Mouse (Mus musculus) MEL (cell line): ENCODE measurements around the gene D430041D05Rik. TPM values are rescaled to one million over a fixed set of nuclear protein-coding genes. Genes with fewer than 3 reads are reported as not detected.

Experiments
- DNase-seq: peaks from one replicate; pipeline ENCODE4 v3.0.0; 2011; ENCODE audit warnings: low read depth, low spot score
- H3K27ac ChIP-seq: 2 replicates; pipeline ENCODE4 v1.5.1; 2012; ENCODE audit warnings: low read depth, mild to moderate bottlenecking, control low read depth, low read length, moderate library complexity; ENCODE audit not compliant: control insufficient read depth
- H3K27me3 ChIP-seq, 2 experiments: fragments of 150-350 bp in 1 of 2; sonication (generic) in 1 of 2; 2 replicates each; pipeline ENCODE4 v1.6.1; 2012; ENCODE audit warnings: low read length in 2 of 2, mild to moderate bottlenecking in 2 of 2, improper control_type of control experiment in 1 of 2, moderate library complexity in 1 of 2; ENCODE audit not compliant: insufficient read depth in 2 of 2, control insufficient read depth in 1 of 2
- H3K36me3 ChIP-seq, 2 experiments: 2 replicates each; pipeline ENCODE4 v1.6.1; 2012 to 2014; ENCODE audit warnings: low read length in 2 of 2, improper control_type of control experiment in 1 of 2, inconsistent platforms in 1 of 2, mild to moderate bottlenecking in 1 of 2; ENCODE audit not compliant: insufficient read depth in 2 of 2, control insufficient read depth in 1 of 2
- H3K4me1 ChIP-seq, 2 experiments: fragments of 150-350 bp in 1 of 2; sonication (generic) in 1 of 2; 2 replicates each; pipeline ENCODE4 v1.6.1; 2012; ENCODE audit warnings: low read length in 2 of 2, improper control_type of control experiment in 1 of 2, mild to moderate bottlenecking in 1 of 2; ENCODE audit not compliant: insufficient read depth in 2 of 2, control insufficient read depth in 1 of 2
- H3K4me3 ChIP-seq, 2 experiments: fragments of 150-350 bp in 1 of 2; sonication (generic) in 1 of 2; 2 replicates each; pipeline ENCODE4 v1.5.1; 2012; ENCODE audit warnings: low read depth in 2 of 2, low read length in 2 of 2, mild to moderate bottlenecking in 2 of 2, moderate library complexity in 2 of 2, control low read depth in 1 of 2, improper control_type of control experiment in 1 of 2; ENCODE audit not compliant: control insufficient read depth in 1 of 2, insufficient read depth in 1 of 2
- H3K79me2 ChIP-seq: 2 replicates; pipeline ENCODE4 v1.6.1; 2012; ENCODE audit warnings: mild to moderate bottlenecking, low read length, moderate library complexity; ENCODE audit not compliant: control insufficient read depth, poor library complexity, insufficient read depth
- H3K9ac ChIP-seq: 2 replicates; pipeline ENCODE4 v1.6.1; 2012; ENCODE audit warnings: low read depth, mild to moderate bottlenecking, control low read depth, low read length, moderate library complexity; ENCODE audit not compliant: control insufficient read depth, poor library complexity, severe bottlenecking
- H3K9me3 ChIP-seq: fragments of 150-350 bp; sonication (generic); replicated peaks from 2 replicates; pipeline ENCODE4 v1.6.1; 2012; ENCODE audit warnings: mild to moderate bottlenecking, low read length, improper control_type of control experiment, moderate library complexity; ENCODE audit not compliant: insufficient read depth
- BHLHE40 ChIP-seq: IDR thresholded peaks from 2 replicates; pipeline ENCODE4 v1.6.1; 2012; ENCODE audit warnings: low read depth, mild to moderate bottlenecking, inconsistent platforms, low read length, improper control_type of control experiment, borderline replicate concordance
- CHD1 ChIP-seq: IDR thresholded peaks from 2 replicates; pipeline ENCODE4 v1.6.1; 2012; ENCODE audit warnings: low read depth, mild to moderate bottlenecking, inconsistent platforms, low read length, improper control_type of control experiment
- CHD2 ChIP-seq: IDR thresholded peaks from 2 replicates; pipeline ENCODE4 v1.6.1; 2011; ENCODE audit warnings: low read length, improper control_type of control experiment
- E2F4 ChIP-seq: IDR thresholded peaks from 2 replicates; pipeline ENCODE4 v1.6.1; 2011; ENCODE audit warnings: low read depth, low read length, improper control_type of control experiment, borderline replicate concordance
- ELF1 ChIP-seq: IDR thresholded peaks from 2 replicates; pipeline ENCODE4 v1.6.1; 2014; ENCODE audit warnings: low read depth, mild to moderate bottlenecking, inconsistent platforms, low read length, improper control_type of control experiment, moderate library complexity
- EP300 ChIP-seq, 2 experiments: IDR thresholded peaks; 2 replicates each; pipeline ENCODE4 v1.6.1; 2011; ENCODE audit warnings: improper control_type of control experiment in 2 of 2, low read length in 2 of 2, low read depth in 1 of 2, mild to moderate bottlenecking in 1 of 2
- ETS1 ChIP-seq: IDR thresholded peaks from 2 replicates; pipeline ENCODE4 v1.6.1; 2012; ENCODE audit warnings: low read depth, mild to moderate bottlenecking, inconsistent platforms, low read length, improper control_type of control experiment, moderate library complexity
- GATA1 ChIP-seq: IDR thresholded peaks from 2 replicates; pipeline ENCODE4 v1.6.1; 2011; ENCODE audit warnings: low read depth, low read length, improper control_type of control experiment
- JUND ChIP-seq: IDR thresholded peaks from 2 replicates; pipeline ENCODE4 v1.6.1; 2011; ENCODE audit warnings: low read depth, mild to moderate bottlenecking, improper control_type of control experiment, low read length
- MAFK ChIP-seq: IDR thresholded peaks from 2 replicates; pipeline ENCODE4 v1.6.1; 2011; ENCODE audit warnings: low read depth, mild to moderate bottlenecking, low read length, improper control_type of control experiment, borderline replicate concordance
- MAX ChIP-seq: IDR thresholded peaks from 2 replicates; pipeline ENCODE4 v1.6.1; 2011; ENCODE audit warnings: low read length, improper control_type of control experiment
- MAZ ChIP-seq: IDR thresholded peaks from 2 replicates; pipeline ENCODE4 v1.6.1; 2012; ENCODE audit warnings: low read depth, mild to moderate bottlenecking, inconsistent platforms, low read length, improper control_type of control experiment
- MEF2A ChIP-seq: IDR thresholded peaks from 2 replicates; pipeline ENCODE4 v1.6.1; 2014; ENCODE audit warnings: low read depth, mild to moderate bottlenecking, inconsistent platforms, low read length, improper control_type of control experiment; ENCODE audit not compliant: poor library complexity, insufficient replicate concordance, severe bottlenecking; ENCODE audit errors: extremely low read depth
- NELFE ChIP-seq: IDR thresholded peaks from 2 replicates; pipeline ENCODE4 v1.6.1; 2011; ENCODE audit warnings: low read depth, low read length, improper control_type of control experiment
- POLR2A ChIP-seq, 2 experiments: IDR thresholded peaks; 2 replicates each; pipeline ENCODE4 v1.6.1; 2011 to 2012; ENCODE audit warnings: low read length in 2 of 2, mild to moderate bottlenecking in 2 of 2, control low read depth in 1 of 2, improper control_type of control experiment in 1 of 2, low read depth in 1 of 2, moderate library complexity in 1 of 2; ENCODE audit not compliant: control insufficient read depth in 1 of 2, insufficient read depth in 1 of 2, poor library complexity in 1 of 2
- POLR2AphosphoS5 ChIP-seq: IDR thresholded peaks from 2 replicates; pipeline ENCODE4 v1.6.1; 2012; ENCODE audit warnings: low read depth, borderline replicate concordance, mild to moderate bottlenecking, inconsistent platforms, low read length, moderate library complexity, mixed read lengths
- RCOR1 ChIP-seq: IDR thresholded peaks from 2 replicates; pipeline ENCODE4 v1.6.1; 2012; ENCODE audit warnings: low read depth, mild to moderate bottlenecking, inconsistent platforms, low read length, improper control_type of control experiment
- SIN3A ChIP-seq: IDR thresholded peaks from 2 replicates; pipeline ENCODE4 v1.6.1; 2012; ENCODE audit warnings: low read length, improper control_type of control experiment, inconsistent platforms
- SMC3 ChIP-seq: IDR thresholded peaks from 2 replicates; pipeline ENCODE4 v1.6.1; 2011; ENCODE audit warnings: low read depth, low read length, improper control_type of control experiment
- TAL1 ChIP-seq: IDR thresholded peaks from 2 replicates; pipeline ENCODE4 v1.6.1; 2012; ENCODE audit warnings: mild to moderate bottlenecking, inconsistent platforms, low read length, moderate library complexity, mixed read lengths
- TCF12 ChIP-seq: IDR thresholded peaks from 2 replicates; pipeline ENCODE4 v1.6.1; 2014; ENCODE audit warnings: low read depth, mild to moderate bottlenecking, inconsistent platforms, low read length, improper control_type of control experiment, moderate library complexity
- USF1 ChIP-seq: IDR thresholded peaks from 2 replicates; pipeline ENCODE4 v1.6.1; 2014; ENCODE audit warnings: low read depth, mild to moderate bottlenecking, inconsistent platforms, low read length, improper control_type of control experiment, moderate library complexity
- USF2 ChIP-seq, 2 experiments: IDR thresholded peaks; 2 replicates each; pipeline ENCODE4 v1.6.1; 2011 to 2012; ENCODE audit warnings: improper control_type of control experiment in 2 of 2, low read length in 2 of 2, borderline replicate concordance in 1 of 2, inconsistent platforms in 1 of 2, low read depth in 1 of 2, mild to moderate bottlenecking in 1 of 2; ENCODE audit not compliant: insufficient read depth in 1 of 2
- ZKSCAN1 ChIP-seq: IDR thresholded peaks from 2 replicates; pipeline ENCODE4 v1.6.1; 2012; ENCODE audit warnings: low read depth, mild to moderate bottlenecking, inconsistent platforms, low read length, improper control_type of control experiment, moderate library complexity
- ZMIZ1 ChIP-seq: IDR thresholded peaks from 2 replicates; pipeline ENCODE4 v1.6.1; 2012; ENCODE audit warnings: low read depth, mild to moderate bottlenecking, inconsistent platforms, low read length, improper control_type of control experiment, moderate library complexity
- ZNF384 ChIP-seq: IDR thresholded peaks from 2 replicates; pipeline ENCODE4 v1.6.1; 2012; ENCODE audit warnings: low read depth, mild to moderate bottlenecking, inconsistent platforms, low read length, improper control_type of control experiment
- polyA plus RNA-seq, 2 experiments: library from polyadenylated mRNA; stranded (reverse) in 1 of 2; unstranded in 1 of 2; fragments of >175 nt in 1 of 2; fragments of >200 nt in 1 of 2; gene quantifications; 2 replicates each; pipeline versions ENCODE4 v1.2.1 to v1.2.4; 2012; ENCODE audit warnings: low replicate concordance in 2 of 2, low read depth in 1 of 2; ENCODE audit not compliant: insufficient read length in 2 of 2, insufficient read depth in 1 of 2, missing spikeins in 1 of 2
- total RNA-seq: library from RNA; depleted of rRNA; stranded (reverse); fragments of 300-350 nt; gene quantifications from 2 replicates; pipeline ENCODE4 v1.2.3, GENCODE M21; 2012

Gene D430041D05Rik
- total and polyA plus RNA-seq, 3 experiments, result 0.46 to 1.1 TPM; not detected in 1

- H3K79me2 ChIP-seq, result no peaks in the 10 kb centered on the region
- H3K27me3 ChIP-seq, result no peaks in the 10 kb centered on the region
- no peak overlapping the region for H3K4me3 ChIP-seq
- no peak overlapping the region for H3K9ac ChIP-seq
- peak overlapping the region; percentile 1; the same call in 1 of the 2 replicates for H3K27ac ChIP-seq
- no peaks in the 10 kb centered on the region for H3K9me3 ChIP-seq
- TF ChIP-seq EP300 (IDR thresholded peaks at IDR 0.05; ENCODE audit: low read depth in 1 of 2, low read length in 2 of 2) (no peak), MAFK (no peak), JUND (no peak), CHD1 (no peak), ZNF384 (no peak), MAZ (no peak), MEF2A (no peak), MAX (no peak), POLR2A (IDR thresholded peaks at IDR 0.05; ENCODE audit: control insufficient read depth in 1 of 2, insufficient read depth in 1 of 2, low read depth in 1 of 2, low read length in 2 of 2, poor library complexity in 1 of 2) (no peak), E2F4 (no peak), TAL1 (no peak), NELFE (no peak), SMC3 (no peak)
- TF ChIP-seq, all 39 proteins: peak for 0
- no peak for DNase-seq
- Histone ChIP-seq H3K36me3 (peaks cover 0 to 27% of the 10 kb centered on the region in 2 experiments; a peak in 2 of 4 replicates), H3K4me1 (peaks cover 22 to 32% of the 10 kb centered on the region in 2 experiments)
Observed at GRCm38 (mm10) chr2:104099231-104099585, 311.6 kb downstream of the D430041D05Rik start.

- Histone ChIP-seq H3K36me3 (peaks cover 0 to 27% of the 10 kb centered on the region in 2 experiments; a peak in 2 of 4 replicates), H3K4me1 (peaks cover 22 to 31% of the 10 kb centered on the region in 2 experiments), H3K79me2 (no peaks in the 10 kb centered on the region), H3K9ac (no peak overlapping the region), H3K27me3 (no peaks in the 10 kb centered on the region), H3K4me3 (no peak overlapping the region), H3K27ac (peak overlapping the region; percentile 39), H3K9me3 (no peaks in the 10 kb centered on the region)
- DNase-seq, result peak; percentile 72
- TF ChIP-seq SMC3, result no peak
- no peak for TF ChIP-seq ZNF384
- TF ChIP-seq ZMIZ1, result no peak
- TF ChIP-seq POLR2AphosphoS5, result no peak
- no peak for TF ChIP-seq MAFK
- TF ChIP-seq TAL1, result peak; percentile 75
- no peak for TF ChIP-seq USF2 (IDR thresholded peaks at IDR 0.05; ENCODE audit: borderline replicate concordance in 1 of 2, insufficient read depth in 1 of 2, low read depth in 1 of 2, low read length in 2 of 2)
- TF ChIP-seq ETS1, result peak; percentile 62
- TF ChIP-seq MAX, result no peak
- TF ChIP-seq ZKSCAN1, result no peak
- TF ChIP-seq USF1, result no peak
- peak; percentile 90 for TF ChIP-seq TCF12
- TF ChIP-seq RCOR1, result 0 out of 2 replicates have a peak, but pooled peaks have one; percentile 34
- TF ChIP-seq ELF1, result 0 out of 2 replicates have a peak, but pooled peaks have one; percentile 17
- TF ChIP-seq BHLHE40, result no peak
- peak; percentile 72 to 81 for TF ChIP-seq EP300 (IDR thresholded peaks at IDR 0.05; ENCODE audit: low read depth in 1 of 2, low read length in 2 of 2)
- TF ChIP-seq CHD2, result no peak
- peak; percentile 29; the same call in 1 of the 2 replicates for TF ChIP-seq SIN3A
- no peak for TF ChIP-seq POLR2A (IDR thresholded peaks at IDR 0.05; ENCODE audit: control insufficient read depth in 1 of 2, insufficient read depth in 1 of 2, low read depth in 1 of 2, low read length in 2 of 2, poor library complexity in 1 of 2)
- TF ChIP-seq GATA1, result peak; percentile 90
Observed at GRCm38 (mm10) chr2:104098529-104099230, 312.1 kb downstream of the D430041D05Rik start.
